Mouse (Mus musculus): ENCODE measurements around the gene Abcg8. TPM values are rescaled to one million over a fixed set of nuclear protein-coding genes. Genes with fewer than 3 reads are reported as not detected.

Abcg8 gene
- polyA plus RNA-seq, 1 experiment from 2014 or later, result 0.38 TPM

GRCm38 (mm10) chr17:84689316-84689715 is 13.2 kb downstream of the Abcg8 start:
- DNase-seq (ENCODE audit: low spot score), result no peak
- WGBS, result 74% methylated on average over 5 of the region's 5 CpGs
- H3K4me2 ChIP-seq (ENCODE audit: low read length), result no peak overlapping the region
- no peak overlapping the region for H3K27ac ChIP-seq
- H3K9ac ChIP-seq (ENCODE audit: low read depth, low read length), result no peak overlapping the region
- H3K9me3 ChIP-seq (replicated peaks; ENCODE audit: low read length), result no peaks in the 10 kb centered on the region
- 0 out of 2 replicates have a peak, but pooled peaks cover 6% of the 10 kb centered on the region for H3K4me1 ChIP-seq (replicated peaks; ENCODE audit: insufficient read depth, low read length)
- H3K27me3 ChIP-seq (ENCODE audit: insufficient read depth, low read length), result no peaks in the 10 kb centered on the region
- 0 out of 2 replicates have a peak, but pooled peaks have one; percentile 14 for ATAC-seq (replicated peaks; ENCODE audit: low FRiP score, low read depth)
- no peak overlapping the region for H3K4me3 ChIP-seq (replicated peaks; ENCODE audit: low read depth, low read length)
- TF ChIP-seq CTCF (IDR thresholded peaks at IDR 0.05; ENCODE audit: low read depth), result no peak
- no peaks in the 10 kb centered on the region for H3K36me3 ChIP-seq (ENCODE audit: insufficient read depth, low read length)

DNA sequence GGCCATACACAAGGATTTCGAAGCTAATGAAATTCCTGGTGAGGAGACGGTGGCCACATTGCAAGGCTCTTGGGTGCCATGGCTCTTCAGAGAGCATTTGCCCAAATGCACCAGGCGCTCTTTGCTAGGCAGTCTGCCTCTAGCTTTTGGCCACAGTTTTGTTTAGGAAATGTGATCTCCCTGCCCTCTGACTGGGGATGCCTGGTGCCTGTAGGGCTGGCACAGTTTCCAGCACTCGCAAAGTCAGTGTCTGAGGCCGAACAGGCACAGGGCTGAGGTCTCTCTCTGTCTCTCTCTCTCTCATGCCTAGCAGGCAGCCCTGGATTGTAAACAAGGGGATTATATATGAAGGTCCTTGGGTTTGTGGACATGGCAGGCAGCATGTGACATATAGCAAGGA is 14.0 kb downstream of the Abcg8 start:
- DNase-seq (ENCODE audit: low spot score), result no peak
- Histone ChIP-seq H3K36me3 (ENCODE audit: insufficient read depth, low read length) (no peaks in the 10 kb centered on the region), H3K4me3 (replicated peaks; ENCODE audit: low read depth, low read length) (no peak overlapping the region), H3K4me1 (replicated peaks; ENCODE audit: insufficient read depth, low read length) (no peaks in the 10 kb centered on the region), H3K27ac (no peak overlapping the region), H3K4me2 (ENCODE audit: low read length) (no peak overlapping the region), H3K9me3 (replicated peaks; ENCODE audit: low read length) (no peaks in the 10 kb centered on the region), H3K9ac (ENCODE audit: low read depth, low read length) (no peak overlapping the region), H3K27me3 (ENCODE audit: insufficient read depth, low read length) (no peaks in the 10 kb centered on the region)
- ATAC-seq (replicated peaks; ENCODE audit: low FRiP score, low read depth), result no peak
- no peak for TF ChIP-seq CTCF (IDR thresholded peaks at IDR 0.05; ENCODE audit: low read depth)
- 68% methylated on average over 5 of the region's 5 CpGs for WGBS

- ATAC-seq (replicated peaks; ENCODE audit: low FRiP score, low read depth), result no peak
- Histone ChIP-seq H3K4me3 (replicated peaks; ENCODE audit: low read depth, low read length) (no peak overlapping the region), H3K36me3 (ENCODE audit: insufficient read depth, low read length) (no peaks in the 10 kb centered on the region), H3K4me1 (replicated peaks; ENCODE audit: insufficient read depth, low read length) (peaks cover 6% of the 10 kb centered on the region; the same call in 1 of the 2 replicates), H3K27ac (no peak overlapping the region), H3K9me3 (replicated peaks; ENCODE audit: low read length) (no peaks in the 10 kb centered on the region), H3K27me3 (ENCODE audit: insufficient read depth, low read length) (no peaks in the 10 kb centered on the region), H3K9ac (ENCODE audit: low read depth, low read length) (no peak overlapping the region), H3K4me2 (ENCODE audit: low read length) (no peak overlapping the region)
- no peak for DNase-seq (ENCODE audit: low spot score)
- no peak for TF ChIP-seq CTCF (IDR thresholded peaks at IDR 0.05; ENCODE audit: low read depth)
- 74% methylated on average over 2 of the region's 2 CpGs for WGBS
These were observed 17.6 kb downstream of the Abcg8 start for GRCm38 (mm10) chr17:84693741-84694140.

DNA sequence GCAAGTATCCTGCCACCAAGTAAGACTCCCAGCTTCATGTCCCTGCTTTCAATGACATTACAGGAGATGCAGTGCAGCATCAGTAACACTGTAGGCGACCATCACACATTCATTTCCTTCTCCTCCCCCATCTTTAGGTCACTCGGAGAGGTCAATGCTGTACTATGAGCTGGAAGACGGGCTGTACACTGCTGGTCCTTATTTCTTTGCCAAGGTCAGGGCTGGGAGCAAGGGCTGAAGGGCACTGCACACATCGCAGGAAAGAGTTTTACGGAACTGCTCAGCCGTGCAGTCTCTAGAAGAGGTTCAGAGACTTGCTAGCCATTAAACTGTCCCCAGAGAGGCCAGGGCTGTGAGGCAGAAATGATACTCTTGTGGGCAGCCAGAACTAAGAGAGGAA is 20.4 kb downstream of the Abcg8 start:
- no peak overlapping the region for H3K4me2 ChIP-seq (ENCODE audit: low read length)
- H3K9ac ChIP-seq (ENCODE audit: low read depth, low read length), result no peak overlapping the region
- no peak for TF ChIP-seq CTCF (IDR thresholded peaks at IDR 0.05; ENCODE audit: low read depth)
- H3K27me3 ChIP-seq (ENCODE audit: insufficient read depth, low read length), result no peaks in the 10 kb centered on the region
- ATAC-seq (replicated peaks; ENCODE audit: low FRiP score, low read depth), result peak; percentile 62; the same call in 1 of the 2 replicates
- no peak overlapping the region for H3K27ac ChIP-seq
- WGBS, result 16% methylated on average over 6 of the region's 6 CpGs
- H3K36me3 ChIP-seq (ENCODE audit: insufficient read depth, low read length), result no peaks in the 10 kb centered on the region
- no peaks in the 10 kb centered on the region for H3K9me3 ChIP-seq (replicated peaks; ENCODE audit: low read length)
- DNase-seq (ENCODE audit: low spot score), result peak; percentile 44
- no peak overlapping the region for H3K4me3 ChIP-seq (replicated peaks; ENCODE audit: low read depth, low read length)
- H3K4me1 ChIP-seq (replicated peaks; ENCODE audit: insufficient read depth, low read length), result peaks cover 6% of the 10 kb centered on the region; the same call in 1 of the 2 replicates

- Histone ChIP-seq H3K9me3 (replicated peaks; ENCODE audit: low read length) (no peaks in the 10 kb centered on the region), H3K27me3 (ENCODE audit: insufficient read depth, low read length) (no peaks in the 10 kb centered on the region), H3K4me3 (replicated peaks; ENCODE audit: low read depth, low read length) (no peak overlapping the region), H3K9ac (ENCODE audit: low read depth, low read length) (no peak overlapping the region), H3K36me3 (ENCODE audit: insufficient read depth, low read length) (0 out of 2 replicates have a peak, but pooled peaks cover under 1% of the 10 kb centered on the region), H3K4me1 (replicated peaks; ENCODE audit: insufficient read depth, low read length) (peaks cover 16% of the 10 kb centered on the region), H3K4me2 (ENCODE audit: low read length) (no peak overlapping the region), H3K27ac (no peak overlapping the region)
- peak; percentile 94 for TF ChIP-seq CTCF (IDR thresholded peaks at IDR 0.05; ENCODE audit: low read depth)
- ATAC-seq (replicated peaks; ENCODE audit: low FRiP score, low read depth) (no peak), DNase-seq (ENCODE audit: low spot score) (peak; percentile 85)
- 24% methylated on average over 5 of the region's 5 CpGs for WGBS
These were observed 22.6 kb downstream of the Abcg8 start for GRCm38 (mm10) chr17:84698727-84699126.

GRCm38 (mm10) chr17:84707407-84707806 is 31.3 kb downstream of the Abcg8 start:
- ATAC-seq (replicated peaks; ENCODE audit: low FRiP score, low read depth) (no peak), DNase-seq (ENCODE audit: low spot score) (peak; percentile 45)
- Histone ChIP-seq H3K4me1 (replicated peaks; ENCODE audit: insufficient read depth, low read length) (peaks cover 9% of the 10 kb centered on the region; the same call in 1 of the 2 replicates), H3K27me3 (ENCODE audit: insufficient read depth, low read length) (no peaks in the 10 kb centered on the region), H3K9ac (ENCODE audit: low read depth, low read length) (no peak overlapping the region), H3K27ac (no peak overlapping the region), H3K4me3 (replicated peaks; ENCODE audit: low read depth, low read length) (no peak overlapping the region), H3K4me2 (ENCODE audit: low read length) (no peak overlapping the region), H3K9me3 (replicated peaks; ENCODE audit: low read length) (no peaks in the 10 kb centered on the region), H3K36me3 (ENCODE audit: insufficient read depth, low read length) (peaks cover 29% of the 10 kb centered on the region)
- 61% methylated on average over 4 of the region's 4 CpGs for WGBS
- TF ChIP-seq CTCF (IDR thresholded peaks at IDR 0.05; ENCODE audit: low read depth), result peak; percentile 55

DNA sequence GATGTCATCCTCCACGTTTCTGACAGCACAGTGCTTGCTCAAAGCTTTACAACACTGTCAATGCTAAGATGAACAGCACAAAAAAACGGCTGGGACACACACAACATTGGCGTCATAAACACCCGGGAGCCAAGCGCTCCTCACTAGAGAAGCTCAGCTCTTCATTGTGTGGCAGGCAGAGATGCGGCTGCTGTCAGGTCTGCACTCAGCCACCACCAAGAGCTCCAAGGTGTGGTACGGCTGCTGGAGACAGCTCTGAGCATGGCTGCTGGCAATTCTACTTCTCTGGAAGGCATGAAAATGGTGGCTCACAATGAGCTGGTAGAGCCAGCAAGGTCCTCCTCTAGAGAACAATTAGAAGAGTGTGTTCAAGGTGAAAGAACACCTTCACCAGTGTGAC is 32.7 kb downstream of the Abcg8 start:
- Histone ChIP-seq H3K27ac (no peak overlapping the region), H3K36me3 (ENCODE audit: insufficient read depth, low read length) (peaks cover 28% of the 10 kb centered on the region), H3K9me3 (replicated peaks; ENCODE audit: low read length) (no peaks in the 10 kb centered on the region), H3K4me1 (replicated peaks; ENCODE audit: insufficient read depth, low read length) (no peaks in the 10 kb centered on the region), H3K4me3 (replicated peaks; ENCODE audit: low read depth, low read length) (no peak overlapping the region), H3K27me3 (ENCODE audit: insufficient read depth, low read length) (no peaks in the 10 kb centered on the region), H3K4me2 (ENCODE audit: low read length) (no peak overlapping the region), H3K9ac (ENCODE audit: low read depth, low read length) (no peak overlapping the region)
- no peak for TF ChIP-seq CTCF (IDR thresholded peaks at IDR 0.05; ENCODE audit: low read depth)
- DNase-seq (ENCODE audit: low spot score), result no peak
- no peak for ATAC-seq (replicated peaks; ENCODE audit: low FRiP score, low read depth)
- 78% methylated on average over 7 of the region's 7 CpGs for WGBS
